Mouse (Mus musculus): ENCODE results near the gene App. TPM values are rescaled to one million over a fixed set of nuclear protein-coding genes. Genes with fewer than 3 reads are reported as not detected.

App gene
- polyA plus RNA-seq, 1 experiment from 2014 or later, result 360 TPM

- DNase-seq (ENCODE audit: low spot score) (peak; percentile 75), ATAC-seq (replicated peaks; ENCODE audit: low FRiP score, low read depth) (peak; percentile 81)
- Histone ChIP-seq H3K9me3 (replicated peaks; ENCODE audit: low read length) (no peaks in the 10 kb centered on the region), H3K27ac (peak overlapping the region; percentile 54), H3K4me1 (replicated peaks; ENCODE audit: insufficient read depth, low read length) (peaks cover 39% of the 10 kb centered on the region), H3K4me2 (ENCODE audit: low read length) (no peak overlapping the region), H3K4me3 (replicated peaks; ENCODE audit: low read depth, low read length) (no peak overlapping the region), H3K27me3 (ENCODE audit: insufficient read depth, low read length) (no peaks in the 10 kb centered on the region), H3K36me3 (ENCODE audit: insufficient read depth, low read length) (no peaks in the 10 kb centered on the region), H3K9ac (ENCODE audit: low read depth, low read length) (no peak overlapping the region)
- no peak for TF ChIP-seq CTCF (IDR thresholded peaks at IDR 0.05; ENCODE audit: low read depth)
- 46% methylated on average over 9 of the region's 9 CpGs for WGBS
Observed at GRCm38 (mm10) chr16:85148615-85149508, 24.7 kb downstream of the App start.

GRCm38 (mm10) chr16:85147440-85147839 lies 26.1 kb downstream of the App start:
- no peak for DNase-seq (ENCODE audit: low spot score)
- Histone ChIP-seq H3K36me3 (ENCODE audit: insufficient read depth, low read length) (no peaks in the 10 kb centered on the region), H3K4me1 (replicated peaks; ENCODE audit: insufficient read depth, low read length) (peaks cover 29% of the 10 kb centered on the region; the same call in 1 of the 2 replicates), H3K27me3 (ENCODE audit: insufficient read depth, low read length) (no peaks in the 10 kb centered on the region), H3K9ac (ENCODE audit: low read depth, low read length) (no peak overlapping the region), H3K4me2 (ENCODE audit: low read length) (no peak overlapping the region), H3K4me3 (replicated peaks; ENCODE audit: low read depth, low read length) (no peak overlapping the region), H3K27ac (peak overlapping the region; percentile 54), H3K9me3 (replicated peaks; ENCODE audit: low read length) (no peaks in the 10 kb centered on the region)
- ATAC-seq (replicated peaks; ENCODE audit: low FRiP score, low read depth), result no peak
- WGBS, result 34% methylated on average over 4 of the region's 4 CpGs
- TF ChIP-seq CTCF (IDR thresholded peaks at IDR 0.05; ENCODE audit: low read depth), result no peak

GRCm38 (mm10) chr16:85145771-85146178 lies 27.8 kb downstream of the App start:
- 81% methylated on average over 11 of the region's 11 CpGs for WGBS
- H3K4me3 ChIP-seq (replicated peaks; ENCODE audit: low read depth, low read length), result no peak overlapping the region
- ATAC-seq (replicated peaks; ENCODE audit: low FRiP score, low read depth), result no peak
- no peak overlapping the region for H3K9ac ChIP-seq (ENCODE audit: low read depth, low read length)
- TF ChIP-seq CTCF (IDR thresholded peaks at IDR 0.05; ENCODE audit: low read depth), result no peak
- no peaks in the 10 kb centered on the region for H3K9me3 ChIP-seq (replicated peaks; ENCODE audit: low read length)
- H3K4me1 ChIP-seq (replicated peaks; ENCODE audit: insufficient read depth, low read length), result peaks cover 22% of the 10 kb centered on the region; the same call in 1 of the 2 replicates
- no peak overlapping the region for H3K27ac ChIP-seq
- no peak overlapping the region for H3K4me2 ChIP-seq (ENCODE audit: low read length)
- no peaks in the 10 kb centered on the region for H3K27me3 ChIP-seq (ENCODE audit: insufficient read depth, low read length)
- DNase-seq (ENCODE audit: low spot score), result no peak
- H3K36me3 ChIP-seq (ENCODE audit: insufficient read depth, low read length), result no peaks in the 10 kb centered on the region

GRCm38 (mm10) chr16:85145369-85145768 lies 28.2 kb downstream of the App start:
- Histone ChIP-seq H3K4me3 (replicated peaks; ENCODE audit: low read depth, low read length) (no peak overlapping the region), H3K27me3 (ENCODE audit: insufficient read depth, low read length) (no peaks in the 10 kb centered on the region), H3K4me1 (replicated peaks; ENCODE audit: insufficient read depth, low read length) (peaks cover 19% of the 10 kb centered on the region; the same call in 1 of the 2 replicates), H3K36me3 (ENCODE audit: insufficient read depth, low read length) (no peaks in the 10 kb centered on the region), H3K9ac (ENCODE audit: low read depth, low read length) (no peak overlapping the region), H3K9me3 (replicated peaks; ENCODE audit: low read length) (no peaks in the 10 kb centered on the region), H3K27ac (no peak overlapping the region), H3K4me2 (ENCODE audit: low read length) (no peak overlapping the region)
- DNase-seq (ENCODE audit: low spot score) (no peak), ATAC-seq (replicated peaks; ENCODE audit: low FRiP score, low read depth) (no peak)
- no peak for TF ChIP-seq CTCF (IDR thresholded peaks at IDR 0.05; ENCODE audit: low read depth)
- 90% methylated on average over 11 of the region's 11 CpGs for WGBS

GRCm38 (mm10) chr16:85144401-85144800 lies 29.2 kb downstream of the App start:
- 72% methylated on average over 6 of the region's 6 CpGs for WGBS
- H3K9ac ChIP-seq (ENCODE audit: low read depth, low read length), result no peak overlapping the region
- no peak for DNase-seq (ENCODE audit: low spot score)
- no peak for TF ChIP-seq CTCF (IDR thresholded peaks at IDR 0.05; ENCODE audit: low read depth)
- ATAC-seq (replicated peaks; ENCODE audit: low FRiP score, low read depth), result no peak
- no peaks in the 10 kb centered on the region for H3K36me3 ChIP-seq (ENCODE audit: insufficient read depth, low read length)
- H3K4me1 ChIP-seq (replicated peaks; ENCODE audit: insufficient read depth, low read length), result peaks cover 19% of the 10 kb centered on the region; the same call in 1 of the 2 replicates
- H3K9me3 ChIP-seq (replicated peaks; ENCODE audit: low read length), result no peaks in the 10 kb centered on the region
- H3K27me3 ChIP-seq (ENCODE audit: insufficient read depth, low read length), result no peaks in the 10 kb centered on the region
- H3K4me2 ChIP-seq (ENCODE audit: low read length), result no peak overlapping the region
- no peak overlapping the region for H3K27ac ChIP-seq
- no peak overlapping the region for H3K4me3 ChIP-seq (replicated peaks; ENCODE audit: low read depth, low read length)

- TF ChIP-seq CTCF (IDR thresholded peaks at IDR 0.05; ENCODE audit: low read depth), result no peak
- no peaks in the 10 kb centered on the region for H3K36me3 ChIP-seq (ENCODE audit: insufficient read depth, low read length)
- 40% methylated on average over 3 of the region's 3 CpGs for WGBS
- H3K27me3 ChIP-seq (ENCODE audit: insufficient read depth, low read length), result no peaks in the 10 kb centered on the region
- no peak overlapping the region for H3K4me3 ChIP-seq (replicated peaks; ENCODE audit: low read depth, low read length)
- no peaks in the 10 kb centered on the region for H3K9me3 ChIP-seq (replicated peaks; ENCODE audit: low read length)
- DNase-seq (ENCODE audit: low spot score) (no peak), ATAC-seq (replicated peaks; ENCODE audit: low FRiP score, low read depth) (no peak)
- peaks cover 15% of the 10 kb centered on the region; the same call in 1 of the 2 replicates for H3K4me1 ChIP-seq (replicated peaks; ENCODE audit: insufficient read depth, low read length)
- no peak overlapping the region for H3K27ac ChIP-seq
- H3K9ac ChIP-seq (ENCODE audit: low read depth, low read length), result no peak overlapping the region
- no peak overlapping the region for H3K4me2 ChIP-seq (ENCODE audit: low read length)
Observed at GRCm38 (mm10) chr16:85143863-85144262, 29.7 kb downstream of the App start.

Measured in kidney, postnatal 0 days (tissue).